Mouse (Mus musculus) kidney, postnatal 14 days (tissue): ENCODE results near the gene Cdon.

Experiments
- DNase-seq: peaks from one replicate; pipeline ENCODE4 v3.0.0; 2022; ENCODE audit warnings: mixed read lengths

Gene Cdon

GRCm38 (mm10) chr9:35494937-35495336, 74.0 kb downstream of the Cdon start:
- no peak for DNase-seq

GRCm38 (mm10) chr9:35495471-35495870, 74.5 kb downstream of the Cdon start:
- DNase-seq = no peak

- DNase-seq = no peak
These were observed 79.0 kb downstream of the Cdon start for GRCm38 (mm10) chr9:35499946-35500345.

- DNase-seq = no peak
These were observed 81.6 kb downstream of the Cdon start for GRCm38 (mm10) chr9:35502361-35503000.

GRCm38 (mm10) chr9:35508234-35508633, 87.3 kb downstream of the Cdon start:
- no peak for DNase-seq

GRCm38 (mm10) chr9:35513900-35514299, 93.0 kb downstream of the Cdon start:
- no peak for DNase-seq

GRCm38 (mm10) chr9:35516182-35516581, 95.3 kb downstream of the Cdon start:
- no peak for DNase-seq

- no peak for DNase-seq
These were observed 95.8 kb downstream of the Cdon start for GRCm38 (mm10) chr9:35516711-35517110.

- DNase-seq = no peak
These were observed 97.2 kb downstream of the Cdon start, which contains the start of gene Gm1113 for GRCm38 (mm10) chr9:35518169-35518568. Gm1113 (minus strand) TSS chr9:35518269.

- no peak for DNase-seq
These were observed 99.9 kb downstream of the Cdon start for GRCm38 (mm10) chr9:35520631-35521348.

GRCm38 (mm10) chr9:35522241-35522640, 101.3 kb downstream of the Cdon start:
- DNase-seq = no peak

GRCm38 (mm10) chr9:35522821-35523515, 102.0 kb downstream of the Cdon start:
- DNase-seq = no peak

GRCm38 (mm10) chr9:35523541-35523940, 102.6 kb downstream of the Cdon start:
- DNase-seq = no peak

- peak; percentile 74 for DNase-seq
These were observed 103.0 kb downstream of the Cdon start for GRCm38 (mm10) chr9:35523941-35524411.

GRCm38 (mm10) chr9:35529141-35529540, 108.2 kb downstream of the Cdon start:
- no peak for DNase-seq

- DNase-seq = no peak
These were observed 108.9 kb downstream of the Cdon start for GRCm38 (mm10) chr9:35529796-35530195.

GRCm38 (mm10) chr9:35533266-35533665, 112.3 kb downstream of the Cdon start:
- DNase-seq = peak; percentile 11

- peak; percentile 51 for DNase-seq
These were observed 114.2 kb downstream of the Cdon start for GRCm38 (mm10) chr9:35535110-35535509.

- no peak for DNase-seq
These were observed 114.9 kb downstream of the Cdon start for GRCm38 (mm10) chr9:35535876-35536275.

GRCm38 (mm10) chr9:35539001-35539750, 118.2 kb downstream of the Cdon start:
- DNase-seq = no peak

GRCm38 (mm10) chr9:35541024-35541423, 120.1 kb downstream of the Cdon start:
- no peak for DNase-seq

- DNase-seq = peak; percentile 76
These were observed 120.6 kb downstream of the Cdon start for GRCm38 (mm10) chr9:35541488-35541887.

GRCm38 (mm10) chr9:35541941-35542340, 121.0 kb downstream of the Cdon start:
- no peak for DNase-seq
